Mouse (Mus musculus) hindbrain, embryonic 16.5 days (tissue): ENCODE measurements around the gene Nfia. TPM values are rescaled to one million over a fixed set of nuclear protein-coding genes. Genes with fewer than 3 reads are reported as not detected.

ENCODE experiments used
- ATAC-seq: fragments of 200-750 bp; cut with Nextera tagmentation; 2 replicates; pipeline ENCODE4 v1.8.0; 2017; ENCODE audit warnings: moderate TSS enrichment, moderate library complexity
- H3K27ac ChIP-seq: fragments of 300-500 bp; sonication (generic); 2 replicates; pipeline ENCODE4 v1.5.1; 2014; ENCODE audit warnings: low read depth, mild to moderate bottlenecking, control low read depth, low read length, moderate library complexity
- H3K27me3 ChIP-seq: fragments of 300-500 bp; sonication (generic); replicated peaks from 2 replicates; pipeline ENCODE4 v1.6.1; 2014; ENCODE audit warnings: low read length; ENCODE audit not compliant: control insufficient read depth, insufficient read depth
- H3K36me3 ChIP-seq: fragments of 300-500 bp; sonication (generic); 2 replicates; pipeline ENCODE4 v1.6.1; 2014; ENCODE audit warnings: mild to moderate bottlenecking, low read length, moderate library complexity, mixed read lengths; ENCODE audit not compliant: control insufficient read depth, insufficient read depth
- H3K4me1 ChIP-seq: fragments of 300-500 bp; sonication (generic); 2 replicates; pipeline ENCODE4 v1.6.1; 2014; ENCODE audit warnings: low read depth, low read length; ENCODE audit not compliant: control insufficient read depth, insufficient read depth
- H3K4me2 ChIP-seq: fragments of 300-500 bp; sonication (generic); 2 replicates; pipeline ENCODE4 v1.6.1; 2014; ENCODE audit warnings: mild to moderate bottlenecking, low read length, control low read depth, moderate library complexity
- H3K4me3 ChIP-seq: fragments of 300-500 bp; sonication (generic); 2 replicates; pipeline ENCODE4 v1.5.1; 2014; ENCODE audit warnings: mild to moderate bottlenecking, low read length, control low read depth, moderate library complexity
- H3K9ac ChIP-seq: fragments of 300-500 bp; sonication (generic); 2 replicates; pipeline ENCODE4 v1.6.1; 2014; ENCODE audit warnings: low read depth, mild to moderate bottlenecking, control low read depth, low read length, moderate library complexity
- H3K9me3 ChIP-seq: fragments of 300-500 bp; sonication (generic); 2 replicates; pipeline ENCODE4 v1.6.1; 2014; ENCODE audit warnings: mild to moderate bottlenecking, low read length, moderate library complexity; ENCODE audit not compliant: control insufficient read depth
- WGBS: fragments of 180-500 bp; shearing (Covaris S2); extraction: QIAGEN DNeasy Blood & Tissue Kit; methylation state at CpG from one replicate; pipeline ENCODE4 v1.1.7; 2014; 5-methylcytosine and 5-hydroxymethylcytosine counted together
- polyA plus RNA-seq: library from polyadenylated mRNA; unstranded; fragments of >200 nt; fragmentation: Nextera tagmentation; extraction: Ambion mirVana; gene quantifications from 2 replicates; pipeline ENCODE4 v1.2.1, GENCODE M21; 2015

Nfia gene
- polyA plus RNA-seq, 1 experiment from 2014 or later, result 38.4 TPM

DNA sequence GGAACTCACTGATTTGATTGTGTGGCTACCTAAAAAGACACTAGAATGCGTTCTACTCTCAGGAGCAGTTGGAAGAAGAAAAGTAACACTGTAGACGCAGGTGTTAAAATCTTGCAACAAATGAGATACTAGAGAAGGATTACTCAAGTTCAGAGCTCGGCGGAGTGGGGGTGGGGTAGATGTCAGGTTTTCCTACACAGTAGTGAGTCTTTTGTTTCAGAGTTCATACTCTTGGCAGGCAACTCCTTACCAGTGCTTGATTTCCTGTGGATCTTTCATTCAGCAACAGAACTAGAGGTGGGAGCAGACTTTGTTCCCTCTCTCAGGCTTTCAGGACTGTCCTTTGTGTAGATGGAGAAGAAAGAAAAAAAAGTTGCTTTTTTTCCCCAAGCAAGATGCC is 51.9 kb downstream of the Nfia start:
- 59% methylated on average over 4 of the region's 4 CpGs for WGBS
- Histone ChIP-seq H3K36me3 (no peaks in the 10 kb centered on the region), H3K9me3 (no peaks in the 10 kb centered on the region), H3K4me3 (no peak overlapping the region), H3K9ac (no peak overlapping the region), H3K27ac (0 out of 2 replicates have a peak overlapping the region, but pooled peaks have one; percentile 34), H3K4me1 (peaks cover 7% of the 10 kb centered on the region), H3K4me2 (no peak overlapping the region), H3K27me3 (no peaks in the 10 kb centered on the region)
- no peak for ATAC-seq

DNA sequence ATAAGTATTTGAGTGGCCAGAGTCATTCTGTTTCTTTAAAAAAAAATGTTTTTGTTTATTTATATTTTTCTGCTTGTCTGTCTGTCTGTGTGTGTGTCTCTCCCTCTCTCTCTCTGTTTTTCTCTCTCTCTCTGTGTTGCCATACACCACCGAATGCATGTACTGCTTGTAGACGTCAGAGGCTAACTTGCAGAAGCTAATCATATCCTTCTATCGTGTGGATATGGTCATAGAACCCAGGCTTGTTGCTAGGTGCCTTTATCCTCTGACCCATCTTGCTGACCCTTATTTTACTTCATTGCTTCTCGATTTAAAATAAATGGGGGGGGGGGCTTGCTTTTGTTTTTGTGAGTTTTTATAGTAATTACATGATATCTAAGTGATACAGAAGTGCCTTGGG is 52.9 kb downstream of the Nfia start:
- ATAC-seq, result no peak
- no peaks in the 10 kb centered on the region for H3K27me3 ChIP-seq
- 61% methylated on average over 4 of the region's 4 CpGs for WGBS

DNA sequence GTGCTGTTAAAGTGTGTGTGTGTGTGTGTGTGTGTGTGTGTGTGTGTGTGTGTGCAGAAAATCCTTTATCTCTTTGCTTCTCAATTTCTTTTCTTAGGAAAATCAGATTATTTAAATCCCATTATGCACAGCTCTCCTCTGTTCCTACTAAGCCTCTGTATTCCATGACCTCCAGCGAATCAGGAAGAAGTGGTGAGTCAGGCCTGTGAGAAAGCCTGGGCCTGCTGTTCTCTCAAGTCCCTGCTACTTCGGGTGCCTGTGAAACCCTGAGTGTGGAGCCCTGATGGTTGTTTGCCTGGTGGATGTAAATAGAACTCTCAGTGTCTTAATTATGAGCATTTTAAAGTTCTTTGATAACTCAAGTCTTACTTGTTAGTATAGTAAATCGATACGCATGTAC is 53.3 kb downstream of the Nfia start:
- Histone ChIP-seq H3K27ac (no peak overlapping the region), H3K27me3 (no peaks in the 10 kb centered on the region), H3K9ac (no peak overlapping the region), H3K4me1 (peaks cover 7% of the 10 kb centered on the region), H3K4me2 (no peak overlapping the region), H3K36me3 (no peaks in the 10 kb centered on the region), H3K9me3 (no peaks in the 10 kb centered on the region), H3K4me3 (no peak overlapping the region)
- no peak for ATAC-seq
- 72% methylated on average over 4 of the region's 4 CpGs for WGBS

More for the DNA sequence above, 52.9 kb downstream of the Nfia start:
- Histone ChIP-seq H3K36me3 (no peaks in the 10 kb centered on the region), H3K9ac (no peak overlapping the region), H3K9me3 (no peaks in the 10 kb centered on the region), H3K4me1 (peaks cover 7% of the 10 kb centered on the region), H3K4me2 (no peak overlapping the region), H3K27ac (no peak overlapping the region), H3K4me3 (no peak overlapping the region)

DNA sequence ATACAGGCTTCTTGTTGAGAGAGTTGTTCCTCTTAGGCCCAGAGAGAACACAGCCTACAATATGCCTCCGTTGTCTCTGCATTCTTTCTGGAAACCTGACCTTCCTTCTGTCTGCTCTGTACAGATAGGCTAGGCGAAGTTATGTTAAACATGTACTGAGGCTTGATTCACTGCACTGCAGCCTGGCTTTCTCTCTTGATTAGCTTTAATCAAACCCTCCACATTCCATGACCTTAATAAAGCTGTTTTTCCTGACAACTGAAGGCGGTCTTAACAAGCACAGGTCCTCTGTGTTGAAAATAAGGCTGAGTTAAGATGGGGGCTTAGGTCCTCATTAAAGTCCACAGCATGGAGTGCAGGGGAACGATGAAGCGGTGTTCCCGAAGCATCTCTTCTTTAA is 54.6 kb downstream of the Nfia start:
- ATAC-seq, result no peak; the same call in 1 of the 2 replicates
- no peak overlapping the region for H3K27ac ChIP-seq
- no peak overlapping the region for H3K9ac ChIP-seq
- WGBS, result 58% methylated on average over 6 of the region's 6 CpGs
- H3K4me2 ChIP-seq, result no peak overlapping the region
- no peaks in the 10 kb centered on the region for H3K36me3 ChIP-seq
- H3K27me3 ChIP-seq, result no peaks in the 10 kb centered on the region
- H3K4me3 ChIP-seq, result no peak overlapping the region
- H3K9me3 ChIP-seq, result no peaks in the 10 kb centered on the region
- peaks cover 7% of the 10 kb centered on the region for H3K4me1 ChIP-seq

DNA sequence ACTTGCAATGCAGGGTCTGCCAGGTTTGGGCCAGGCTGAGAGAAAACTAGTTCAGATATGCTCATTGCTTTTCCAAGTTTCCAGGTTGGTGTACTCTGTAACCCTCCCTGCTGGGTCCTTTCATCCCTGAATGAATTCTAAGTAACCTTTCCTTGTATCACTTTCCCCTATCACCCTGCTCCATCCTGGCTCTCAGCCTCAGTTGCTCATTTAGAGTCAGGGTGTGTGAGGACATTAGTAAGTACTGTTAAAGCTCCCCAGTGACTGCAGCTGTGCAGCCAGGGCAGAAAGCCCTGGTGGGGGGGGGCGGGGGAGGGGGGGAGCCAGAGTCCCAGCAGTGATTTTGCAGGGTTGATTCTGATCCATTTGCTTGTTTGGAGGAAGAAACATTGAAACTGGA is 56.0 kb downstream of the Nfia start:
- no peaks in the 10 kb centered on the region for H3K27me3 ChIP-seq
- no peak for ATAC-seq
- no peaks in the 10 kb centered on the region for H3K9me3 ChIP-seq
- no peak overlapping the region for H3K27ac ChIP-seq
- H3K4me2 ChIP-seq, result no peak overlapping the region
- H3K9ac ChIP-seq, result no peak overlapping the region
- peaks cover 7% of the 10 kb centered on the region for H3K4me1 ChIP-seq
- no peaks in the 10 kb centered on the region for H3K36me3 ChIP-seq
- H3K4me3 ChIP-seq, result no peak overlapping the region
- 33% methylated on average over 1 of the region's 1 CpGs for WGBS

DNA sequence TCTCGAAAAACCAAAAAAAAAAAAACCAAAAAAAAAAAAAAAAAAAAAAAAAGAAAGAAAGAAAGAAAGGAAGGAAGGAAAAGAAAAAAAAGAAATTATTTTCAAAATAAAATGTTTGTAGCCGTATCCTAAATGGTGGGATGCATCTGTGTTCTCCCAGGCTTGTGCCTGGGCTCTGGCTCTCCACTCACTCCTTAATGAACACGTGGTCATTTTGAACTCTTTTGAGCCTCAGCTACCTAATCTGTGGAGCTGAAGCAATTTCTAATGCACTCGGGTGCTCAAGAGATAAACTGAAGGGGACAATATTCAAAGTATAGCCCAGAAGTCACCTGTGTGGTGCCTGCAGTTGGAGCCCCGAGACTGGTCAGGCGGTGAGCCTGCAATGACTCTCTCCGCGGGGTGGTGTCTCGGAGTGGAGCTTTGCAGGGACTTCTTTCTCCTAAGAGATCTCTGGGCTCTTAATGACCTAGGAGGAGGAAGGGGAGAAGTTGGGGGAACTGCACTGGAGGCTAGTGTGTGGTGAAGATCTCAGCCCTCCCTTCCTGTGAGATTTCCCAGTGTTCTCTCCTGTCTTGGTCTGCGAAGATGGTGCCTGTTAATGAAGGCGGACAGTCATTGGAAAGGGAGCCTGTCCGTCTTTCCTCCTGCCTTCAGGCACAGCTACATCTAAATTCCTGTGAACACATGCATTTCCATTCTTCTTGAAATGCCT is 57.0 kb downstream of the Nfia start:
- no peak for ATAC-seq
- WGBS, result 89% methylated on average over 11 of the region's 12 CpGs
- Histone ChIP-seq H3K4me3 (no peak overlapping the region), H3K4me1 (peaks cover 3% of the 10 kb centered on the region), H3K9me3 (no peaks in the 10 kb centered on the region), H3K9ac (no peak overlapping the region), H3K4me2 (no peak overlapping the region), H3K36me3 (no peaks in the 10 kb centered on the region), H3K27me3 (no peaks in the 10 kb centered on the region), H3K27ac (no peak overlapping the region)

DNA sequence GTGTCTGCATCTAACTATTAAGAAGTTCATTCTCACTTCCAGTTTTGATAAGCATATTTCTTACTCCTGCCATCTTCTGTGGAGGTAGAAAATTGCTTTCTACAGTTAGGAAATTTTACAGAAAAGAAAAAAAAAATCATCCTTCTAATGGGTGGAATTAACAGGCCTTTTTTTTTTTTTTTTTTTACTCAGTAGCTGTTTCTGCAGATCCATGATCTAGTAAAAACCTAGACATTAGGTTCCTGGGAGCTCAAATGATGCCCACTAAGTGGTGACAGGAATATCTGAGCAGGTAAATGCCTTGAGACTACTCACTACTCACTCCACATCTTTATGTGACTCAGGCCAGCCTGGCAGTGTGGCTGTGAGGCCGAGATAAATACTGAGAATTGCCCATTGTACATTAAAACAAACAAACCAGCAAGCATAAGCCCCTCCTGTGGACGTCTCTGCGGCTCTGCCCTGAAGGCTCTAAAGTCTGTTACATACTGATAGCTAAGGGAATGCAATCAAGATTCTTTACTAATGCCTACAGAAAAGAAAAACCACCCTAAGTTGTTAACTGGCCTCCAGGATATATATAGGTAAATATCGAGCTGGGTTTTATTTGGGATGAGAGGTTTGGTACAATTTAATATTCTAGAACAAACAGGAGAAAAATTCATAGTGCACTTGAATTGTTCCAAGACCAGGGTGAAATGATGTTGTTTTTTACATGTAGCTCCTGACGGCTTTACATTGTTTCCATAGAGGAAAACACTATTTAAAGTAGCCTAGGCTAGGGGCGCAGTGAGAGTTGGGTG is 57.7 kb downstream of the Nfia start:
- no peak overlapping the region for H3K9ac ChIP-seq
- H3K4me3 ChIP-seq, result no peak overlapping the region
- no peak overlapping the region for H3K4me2 ChIP-seq
- no peaks in the 10 kb centered on the region for H3K27me3 ChIP-seq
- no peak for ATAC-seq
- no peaks in the 10 kb centered on the region for H3K9me3 ChIP-seq
- 67% methylated on average over 6 of the region's 6 CpGs for WGBS
- H3K4me1 ChIP-seq, result peaks cover 3% of the 10 kb centered on the region
- H3K36me3 ChIP-seq, result no peaks in the 10 kb centered on the region
- no peak overlapping the region for H3K27ac ChIP-seq

DNA sequence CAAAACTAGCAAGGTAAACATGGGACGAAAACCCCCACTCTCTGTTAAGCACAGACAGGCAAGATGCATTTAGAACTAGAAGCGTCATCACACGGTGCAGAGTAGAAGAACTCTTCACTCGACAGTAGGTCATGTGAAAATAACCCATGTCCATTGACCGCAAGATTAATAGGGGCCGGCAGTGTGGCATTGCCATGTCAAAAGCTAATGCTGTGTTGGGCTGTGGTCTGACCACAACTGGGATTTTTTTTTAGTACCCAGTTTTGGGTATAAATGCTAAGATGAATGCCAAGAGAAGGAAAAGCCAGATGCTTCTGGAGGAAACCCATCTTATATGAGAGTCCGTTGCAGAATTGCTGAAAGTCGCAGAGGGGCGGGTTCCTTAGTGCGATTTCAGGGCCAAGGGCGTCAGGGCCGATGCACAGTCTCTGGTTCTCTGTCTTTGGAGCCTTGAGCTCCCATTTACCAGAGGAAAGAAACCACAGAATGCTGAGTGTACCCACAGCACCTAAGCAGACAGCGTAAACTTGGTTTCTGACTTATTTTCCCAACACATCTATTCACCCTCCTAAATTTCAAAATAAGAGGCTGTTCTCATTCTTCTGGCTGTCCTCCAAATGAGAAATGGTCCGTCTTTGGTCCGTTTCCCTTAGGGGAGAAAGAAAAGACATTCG is 58.5 kb downstream of the Nfia start:
- H3K4me1 ChIP-seq, result peaks cover 3% of the 10 kb centered on the region
- no peak for ATAC-seq
- WGBS, result 89% methylated on average over 16 of the region's 16 CpGs
- H3K4me2 ChIP-seq, result no peak overlapping the region
- no peak overlapping the region for H3K4me3 ChIP-seq
- no peaks in the 10 kb centered on the region for H3K27me3 ChIP-seq
- H3K9me3 ChIP-seq, result no peaks in the 10 kb centered on the region
- H3K36me3 ChIP-seq, result no peaks in the 10 kb centered on the region
- H3K27ac ChIP-seq, result no peak overlapping the region
- no peak overlapping the region for H3K9ac ChIP-seq

DNA sequence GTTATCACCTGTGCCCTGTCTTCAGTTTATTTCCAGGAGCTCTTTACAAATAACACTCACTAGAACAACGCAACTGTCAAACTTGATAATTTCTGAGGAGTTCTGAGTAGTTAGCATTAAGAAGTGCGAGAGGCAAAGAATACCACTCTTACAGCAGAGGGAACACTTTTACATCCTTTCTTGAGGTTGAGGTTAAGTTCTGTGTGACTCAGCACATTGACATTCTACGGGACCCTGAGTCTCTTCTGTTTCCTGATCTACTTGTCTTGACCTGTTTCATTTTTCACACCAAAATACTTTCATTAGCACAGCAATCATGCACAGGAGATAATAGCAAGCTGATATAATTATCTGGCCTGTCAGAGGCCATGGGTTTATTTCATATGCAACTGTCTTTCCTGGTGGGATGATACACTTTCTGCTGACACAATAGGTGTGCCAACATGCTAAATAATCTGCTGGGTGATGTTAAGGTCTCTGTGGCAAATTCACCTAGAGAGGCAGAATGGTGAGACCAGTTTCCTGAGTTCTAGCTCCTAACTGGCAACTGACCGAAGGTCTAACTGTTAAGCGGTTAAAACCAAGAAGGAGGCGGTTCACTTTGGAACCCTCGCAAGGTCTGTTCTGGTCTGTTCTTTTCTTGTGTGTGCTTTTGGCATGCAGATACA is 59.2 kb downstream of the Nfia start:
- Histone ChIP-seq H3K9me3 (no peaks in the 10 kb centered on the region), H3K4me1 (peaks cover 4% of the 10 kb centered on the region), H3K36me3 (no peaks in the 10 kb centered on the region), H3K4me2 (no peak overlapping the region), H3K4me3 (no peak overlapping the region), H3K27ac (no peak overlapping the region), H3K27me3 (no peaks in the 10 kb centered on the region), H3K9ac (no peak overlapping the region)
- ATAC-seq, result no peak
- 89% methylated on average over 7 of the region's 7 CpGs for WGBS
